Mouse (Mus musculus): ENCODE measurements around the gene Sh3gl1.

DNA sequence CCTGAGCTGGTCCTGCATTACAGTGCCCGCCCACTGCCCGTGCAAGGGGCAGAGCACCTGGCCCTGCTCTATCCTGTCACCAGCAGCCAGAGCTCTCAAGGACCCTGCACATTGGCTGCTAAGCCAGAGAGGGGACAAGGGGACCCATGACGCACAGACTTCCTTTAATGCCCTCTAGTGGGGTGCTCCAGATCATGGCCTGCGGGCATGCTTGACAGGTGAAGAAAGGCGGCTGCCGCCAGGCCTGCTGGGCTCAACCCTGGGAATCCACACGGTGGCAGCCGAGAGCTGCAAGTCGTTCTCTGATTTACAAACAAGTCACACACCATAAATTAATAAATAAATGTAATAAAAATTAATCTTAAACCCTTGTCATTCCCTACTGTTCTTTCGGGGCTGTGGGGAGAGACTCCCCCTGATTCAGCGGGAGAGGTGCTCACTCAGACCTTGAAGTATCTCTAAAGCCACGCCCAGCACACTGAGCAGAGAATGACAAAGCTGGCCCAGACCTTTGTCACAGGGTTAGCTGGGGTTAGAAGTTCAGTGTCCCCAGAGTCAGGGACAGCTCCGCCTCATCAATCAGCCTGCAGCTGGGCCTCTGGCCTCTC is 60.1 kb downstream of the Sh3gl1 start:
- TF ChIP-seq GATA1 (IDR thresholded peaks at IDR 0.05; ENCODE audit: borderline replicate concordance, low read length) = no peak
- no peak for TF ChIP-seq FLI1 (IDR thresholded peaks at IDR 0.05; ENCODE audit: low read length)
